Mouse (Mus musculus): ENCODE data around the gene Ccl21b.
"Not testable (repeated sequence)": the region's sequence is repeated elsewhere in the genome, so short reads cannot be mapped to it uniquely, and the experiment has no call there.

Ccl21b gene

DNA sequence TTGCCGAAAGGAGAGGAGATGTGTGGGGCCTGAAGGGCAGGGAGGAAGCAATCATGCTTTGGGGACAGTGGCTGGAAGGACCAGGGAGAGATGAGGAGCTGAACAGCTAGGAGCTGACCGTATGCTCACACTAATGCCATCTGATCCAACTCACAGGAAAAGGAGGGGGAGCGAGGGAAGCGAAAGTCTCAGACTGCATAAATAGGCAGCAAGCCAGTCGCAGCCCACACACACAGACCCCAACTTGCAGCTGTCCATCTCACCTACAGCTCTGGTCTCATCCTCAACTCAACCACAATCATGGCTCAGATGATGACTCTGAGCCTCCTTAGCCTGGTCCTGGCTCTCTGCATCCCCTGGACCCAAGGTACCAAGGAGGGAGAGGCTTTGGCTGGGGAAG lies at the start of gene Ccl21b:
Ccl21b (plus strand) TSS at position 301 of the 400 bp plus-strand sequence.
- DNase-seq (ENCODE audit: low spot score in 2 of 2), result not testable (repeated sequence)

DNA sequence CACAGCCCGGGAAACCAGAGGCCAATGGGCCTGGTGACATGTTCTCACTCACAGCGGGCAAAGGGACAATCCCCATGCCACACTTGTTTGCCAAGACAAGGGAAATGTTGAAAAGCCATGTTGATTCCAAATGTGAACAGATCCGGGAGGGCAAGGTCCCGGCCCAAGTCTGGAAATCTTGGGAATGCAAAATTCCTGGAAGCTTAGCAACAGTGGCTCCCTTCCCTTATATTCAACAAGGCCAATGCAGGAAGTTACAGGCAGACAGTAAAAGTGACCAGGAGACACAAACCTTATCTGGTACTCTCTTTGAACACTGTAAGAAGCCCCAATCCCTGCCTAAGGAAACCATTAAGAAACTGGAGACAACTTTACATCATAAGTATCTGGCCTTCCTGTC lies 15.2 kb upstream of the Ccl21b start, which contains the start of gene Gm10600:
Gm10600 (plus strand) TSS at position 301 of the 400 bp plus-strand sequence.
- not testable (repeated sequence) for DNase-seq (ENCODE audit: low spot score in 2 of 2)

DNA sequence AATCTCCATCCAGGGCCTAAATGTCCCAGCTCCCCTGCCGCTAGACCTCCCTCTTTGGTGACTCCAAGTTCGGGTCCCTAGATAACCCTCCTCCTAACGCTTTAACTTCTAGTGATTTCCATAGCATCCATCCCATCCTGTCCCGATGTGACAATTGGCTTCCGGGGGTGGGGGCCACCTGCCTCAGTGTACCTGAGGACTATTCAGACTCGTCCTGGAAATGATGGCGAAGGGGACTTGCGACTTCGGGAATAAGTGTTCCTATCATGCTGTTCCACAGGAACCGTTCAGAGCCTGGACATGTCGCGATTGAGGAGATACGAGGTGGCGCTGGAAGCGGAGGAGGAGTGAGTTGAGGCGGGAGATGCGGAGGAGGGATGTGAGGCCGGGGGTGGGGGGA lies 38.4 kb downstream of the Ccl21b start, which contains the start of gene Gm21953:
Gm21953 (plus strand) TSS at position 301 of the 400 bp plus-strand sequence.
- not testable (repeated sequence) for DNase-seq (ENCODE audit: low spot score in 2 of 2)
